Mouse (Mus musculus) cerebellum, adult 9-10 months (tissue): Measurements from ENCODE around the gene Gng2.
"Not testable (repeated sequence)": the region's sequence is repeated elsewhere in the genome, so short reads cannot be mapped to it uniquely, and the experiment has no call there.

ENCODE experiments used
- DNase-seq: peaks from one replicate; pipeline ENCODE4 v3.0.0; 2022

Gng2 gene

DNA sequence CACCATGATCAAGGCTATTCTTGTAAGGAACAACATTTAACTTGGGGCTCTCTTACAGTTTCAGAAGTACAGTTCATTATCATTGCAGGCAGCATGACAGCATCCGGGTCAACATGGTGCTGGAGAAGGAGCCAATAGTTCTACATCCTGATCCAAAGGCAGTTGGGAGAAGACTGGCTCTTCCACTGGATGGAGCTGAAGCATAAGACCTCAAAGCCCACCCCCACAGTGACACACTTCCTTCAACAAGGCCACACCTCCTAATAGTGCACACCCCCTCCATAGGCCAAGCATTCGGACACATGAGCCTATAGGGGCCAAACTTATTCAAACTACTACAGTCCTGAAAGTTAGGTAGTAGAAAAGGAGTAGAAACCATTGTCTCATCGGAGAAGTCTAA, 42.3 kb downstream of the Gng2 start:
- no peak for DNase-seq

DNA sequence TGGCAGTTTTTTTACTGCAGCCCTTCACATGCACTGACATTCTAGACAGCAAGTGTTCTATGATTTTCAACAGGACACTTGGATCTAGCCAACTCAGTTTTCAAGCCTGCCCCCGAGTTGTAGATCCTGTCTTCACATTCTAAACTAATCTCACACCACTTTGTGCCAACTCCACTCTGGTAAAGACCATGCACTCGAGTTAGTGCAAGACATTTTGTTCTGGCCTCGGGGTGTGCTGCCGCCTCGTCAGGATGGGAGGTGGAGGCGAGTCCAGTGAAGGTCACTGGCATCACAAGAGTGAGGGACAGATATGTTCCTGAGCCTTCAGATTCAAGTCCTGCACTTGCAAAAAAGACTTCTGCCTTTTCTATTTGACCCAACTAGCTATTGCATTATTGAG, 44.1 kb downstream of the Gng2 start:
- no peak for DNase-seq

- DNase-seq, result no peak
Observed at GRCm38 (mm10) chr14:19927879-19928278, 49.5 kb downstream of the Gng2 start.

GRCm38 (mm10) chr14:19927156-19927555, 50.3 kb downstream of the Gng2 start:
- DNase-seq, result no peak

- no peak for DNase-seq
Observed at GRCm38 (mm10) chr14:19926312-19926711, 51.1 kb downstream of the Gng2 start.

GRCm38 (mm10) chr14:19925157-19925556, 52.3 kb downstream of the Gng2 start:
- no peak for DNase-seq

GRCm38 (mm10) chr14:19924086-19924485, 53.3 kb downstream of the Gng2 start:
- no peak for DNase-seq

- DNase-seq, result no peak
Observed at GRCm38 (mm10) chr14:19920254-19920691, 57.2 kb downstream of the Gng2 start.

DNA sequence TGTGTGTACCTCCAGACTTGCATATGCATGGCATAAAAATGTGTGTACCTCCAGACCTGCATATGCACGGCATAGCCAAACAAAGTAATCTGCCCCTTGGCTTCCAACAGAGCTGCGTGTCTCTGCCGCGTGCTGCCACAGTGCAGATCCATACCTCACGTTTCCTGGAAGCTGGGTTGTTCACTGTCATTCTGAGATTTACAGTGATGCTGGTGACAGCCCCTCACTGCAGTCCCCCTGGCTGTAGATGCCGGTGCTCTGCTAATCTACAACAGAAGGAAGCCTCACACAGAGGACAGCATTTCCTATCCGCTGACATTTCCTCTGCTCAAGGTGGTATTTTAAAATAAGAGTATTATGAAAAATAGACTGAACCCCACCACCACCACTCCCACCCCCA, 57.6 kb downstream of the Gng2 start:
- DNase-seq, result no peak

DNA sequence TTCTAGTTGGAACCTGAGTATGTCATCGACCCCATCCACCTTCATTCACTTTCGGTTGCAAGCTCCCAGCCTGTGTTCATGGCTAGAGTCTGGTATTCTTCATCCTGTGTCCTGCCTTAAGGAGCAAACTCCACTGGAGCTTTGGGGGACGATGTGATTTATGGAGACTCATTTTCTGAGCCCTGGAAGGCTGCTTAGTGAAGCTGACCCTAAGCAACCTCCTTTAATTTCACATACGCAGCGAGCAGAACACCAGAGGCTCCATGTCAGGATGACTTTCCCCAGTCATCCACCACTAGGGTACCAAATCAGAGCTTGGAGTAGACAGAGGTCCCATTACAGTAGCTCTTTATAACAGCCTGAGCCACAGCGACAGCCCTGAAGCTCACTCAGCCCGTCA, 59.9 kb downstream of the Gng2 start:
- no peak for DNase-seq

- DNase-seq, result no peak
Observed at GRCm38 (mm10) chr14:19916315-19916714, 61.1 kb downstream of the Gng2 start.

DNA sequence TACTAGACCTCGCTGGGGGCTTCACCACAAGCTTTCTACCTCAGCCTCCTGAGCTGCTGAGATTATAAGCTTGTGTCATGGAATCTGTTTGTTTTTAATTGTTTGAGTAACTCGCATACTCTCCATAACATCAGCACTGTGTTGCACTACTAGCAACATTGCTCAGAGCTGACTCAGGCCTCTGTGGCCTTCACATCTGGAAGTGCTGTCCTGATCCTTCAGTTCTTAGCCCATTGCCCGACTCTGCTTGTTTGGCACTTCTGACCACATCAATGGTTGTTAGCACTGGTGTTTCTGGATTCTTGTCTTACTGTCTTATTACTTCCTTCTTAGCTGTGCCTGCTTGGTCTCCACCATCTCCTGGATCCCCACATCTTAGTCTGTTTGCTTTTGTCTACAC, 64.5 kb downstream of the Gng2 start:
- DNase-seq, result no peak

- peak; percentile 93 for DNase-seq
Observed at GRCm38 (mm10) chr14:19905615-19906014, 71.8 kb downstream of the Gng2 start.

- DNase-seq, result peak; percentile 55
Observed at GRCm38 (mm10) chr14:19904821-19905220, 72.6 kb downstream of the Gng2 start.

GRCm38 (mm10) chr14:19904031-19904430, 73.4 kb downstream of the Gng2 start:
- DNase-seq, result peak; percentile 36

DNA sequence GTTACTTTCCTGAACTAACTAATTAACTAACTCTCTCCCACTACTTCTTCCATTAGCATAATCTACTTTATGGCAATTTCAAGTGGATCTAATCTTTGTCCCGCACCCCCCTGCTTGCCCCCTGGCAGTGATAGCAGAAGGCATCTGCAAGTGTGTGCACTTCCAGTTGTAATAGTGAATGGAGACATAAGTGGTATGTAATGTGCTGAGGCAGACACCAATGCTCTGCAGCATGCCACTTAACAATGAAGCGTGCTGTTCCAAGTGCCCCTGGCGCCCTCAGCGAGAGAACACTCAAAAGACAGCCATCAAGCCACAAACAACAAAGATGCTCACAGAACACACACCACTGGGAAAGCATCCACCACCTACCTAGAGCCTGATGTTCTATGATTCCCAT, 76.9 kb downstream of the Gng2 start:
- DNase-seq, result no peak

GRCm38 (mm10) chr14:19887569-19887968, 89.9 kb downstream of the Gng2 start:
- DNase-seq, result no peak

DNA sequence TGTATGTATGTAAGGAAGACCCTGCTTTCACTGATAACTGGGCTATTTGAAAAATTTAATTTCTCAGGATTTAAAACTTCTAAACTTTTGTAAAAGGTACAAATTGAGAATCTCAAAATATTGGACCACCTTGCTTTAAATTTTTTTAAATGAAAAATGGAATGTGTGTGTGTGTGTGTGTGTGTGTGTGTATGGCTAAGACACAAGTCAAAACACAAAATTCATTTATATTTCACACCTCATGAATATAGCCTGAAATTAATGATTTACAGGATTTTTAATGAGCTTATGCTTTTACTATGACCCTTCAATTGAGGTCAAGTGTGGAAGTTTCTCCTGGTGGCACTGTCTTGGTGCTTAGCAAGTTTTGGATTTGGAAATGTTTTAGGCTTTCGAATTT, 93.0 kb downstream of the Gng2 start:
- DNase-seq, result not testable (repeated sequence)

DNA sequence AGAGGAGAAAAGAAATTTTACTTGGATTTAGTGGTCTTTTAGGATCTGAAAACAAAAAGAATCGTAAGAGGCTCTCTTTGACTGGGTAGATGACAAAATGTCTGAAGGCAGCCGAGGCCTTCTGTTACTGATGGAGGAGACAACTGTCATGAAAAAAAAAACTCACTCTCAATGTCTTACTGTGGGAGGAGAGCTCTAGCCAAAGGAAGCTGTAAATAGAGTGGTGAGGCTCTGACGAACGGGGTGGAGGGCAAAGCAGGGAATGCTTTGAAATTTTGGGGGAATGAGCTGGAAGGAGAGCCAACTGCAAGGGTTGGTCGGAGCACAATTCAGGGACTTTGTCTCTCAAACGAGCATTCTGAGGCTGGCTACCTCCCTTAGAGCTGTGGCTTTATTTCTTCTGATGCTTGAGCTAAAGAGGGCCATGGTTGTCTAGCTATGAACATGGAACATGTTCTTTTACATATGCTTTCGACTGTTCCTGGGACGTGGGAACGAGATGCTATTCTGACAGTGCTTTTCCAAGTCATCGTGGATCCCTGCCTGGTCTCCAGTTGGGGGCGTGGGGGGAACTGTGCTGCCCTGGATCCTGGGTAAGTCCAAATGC, 103.1 kb downstream of the Gng2 start:
- no peak for DNase-seq

- DNase-seq, result no peak
Observed at GRCm38 (mm10) chr14:19867286-19867935, 110.0 kb downstream of the Gng2 start.

GRCm38 (mm10) chr14:19865121-19865520, 112.3 kb downstream of the Gng2 start:
- not testable (repeated sequence) for DNase-seq

GRCm38 (mm10) chr14:19861311-19862080, 115.9 kb downstream of the Gng2 start:
- no peak for DNase-seq

- DNase-seq, result no peak
Observed at GRCm38 (mm10) chr14:19860281-19860680, 117.1 kb downstream of the Gng2 start.
